Mouse (Mus musculus) stomach, postnatal 0 days (tissue): ENCODE results near the gene Usp3. TPM values are rescaled to one million over a fixed set of nuclear protein-coding genes. Genes with fewer than 3 reads are reported as not detected.
A peak's percentile ranks its signal among the peaks of the same experiment; 100 is the strongest.

Source experiments
- ATAC-seq: fragments of 200-750 bp; cut with Nextera tagmentation; 2 replicates; pipeline ENCODE4 v1.8.0; 2017; ENCODE audit not compliant: low FRiP score, low TSS enrichment
- DNase-seq: peaks from one replicate; pipeline ENCODE4 v3.0.0-alpha.2; 2016; ENCODE audit warnings: low spot score
- H3K27ac ChIP-seq: fragments of 300-500 bp; sonication (generic); replicated peaks from 2 replicates; pipeline ENCODE4 v1.5.1; 2014; ENCODE audit warnings: mild to moderate bottlenecking, control low read depth
- H3K27me3 ChIP-seq: fragments of 300-500 bp; sonication (generic); 2 replicates; pipeline ENCODE4 v1.6.1; 2014; ENCODE audit warnings: low read length; ENCODE audit not compliant: control insufficient read depth, insufficient read depth
- H3K36me3 ChIP-seq: fragments of 300-500 bp; sonication (generic); 2 replicates; pipeline ENCODE4 v1.6.1; 2014; ENCODE audit warnings: low read length, mixed read lengths; ENCODE audit not compliant: control insufficient read depth, insufficient read depth
- H3K4me1 ChIP-seq: fragments of 300-500 bp; sonication (generic); replicated peaks from 2 replicates; pipeline ENCODE4 v1.6.1; 2014; ENCODE audit warnings: antibody characterized with exemption; ENCODE audit not compliant: control insufficient read depth, insufficient read depth
- H3K4me2 ChIP-seq: fragments of 300-500 bp; sonication (generic); replicated peaks from 2 replicates; pipeline ENCODE4 v1.6.1; 2014; ENCODE audit warnings: low read depth, mild to moderate bottlenecking, control low read depth, moderate library complexity
- H3K4me3 ChIP-seq: fragments of 300-500 bp; sonication (generic); 2 replicates; pipeline ENCODE4 v1.5.1; 2014; ENCODE audit warnings: low read depth, low read length, control low read depth
- H3K9ac ChIP-seq: fragments of 300-500 bp; sonication (generic); 2 replicates; pipeline ENCODE4 v1.6.1; 2014; ENCODE audit warnings: mild to moderate bottlenecking, low read length, control low read depth, mixed read lengths
- H3K9me3 ChIP-seq: fragments of 300-500 bp; sonication (generic); 2 replicates; pipeline ENCODE4 v1.6.1; 2016; ENCODE audit warnings: low read length; ENCODE audit not compliant: control insufficient read depth
- CTCF ChIP-seq: IDR thresholded peaks from 2 replicates; pipeline ENCODE4 v1.5.1; 2016; ENCODE audit warnings: antibody characterized with exemption, low read depth, mild to moderate bottlenecking, moderate library complexity
- EP300 ChIP-seq: optimal IDR thresholded peaks from 2 replicates; pipeline ENCODE3; 2016; ENCODE audit warnings: antibody characterized with exemption
- WGBS: fragments of 180-500 bp; shearing (Covaris S2); extraction: QIAGEN DNeasy Blood & Tissue Kit; methylation state at CpG from one replicate; pipeline ENCODE4 v1.1.7; 2014; 5-methylcytosine and 5-hydroxymethylcytosine counted together
- polyA plus RNA-seq: library from polyadenylated mRNA; unstranded; fragments of >200 nt; fragmentation: Nextera tagmentation; extraction: Ambion mirVana; gene quantifications from 2 replicates; pipeline ENCODE4 v1.2.1, GENCODE M21; 2015

Usp3 gene
- polyA plus RNA-seq, 1 experiment from 2014 or later = 49.2 TPM

- Histone ChIP-seq H3K4me2 (no peak overlapping the region), H3K36me3 (peaks cover 19% of the 10 kb centered on the region), H3K4me1 (no peaks in the 10 kb centered on the region), H3K27ac (no peak overlapping the region), H3K27me3 (no peaks in the 10 kb centered on the region), H3K9ac (no peak overlapping the region), H3K9me3 (no peaks in the 10 kb centered on the region), H3K4me3 (no peak overlapping the region)
- TF ChIP-seq CTCF (peak; percentile 40), EP300 (no peak)
- no peak for ATAC-seq
- peak; percentile 34 for DNase-seq
- 70% methylated on average over 4 of the region's 4 CpGs for WGBS
These were observed 89.0 kb downstream of the Usp3 start for GRCm38 (mm10) chr9:66503879-66504411.

GRCm38 (mm10) chr9:66501248-66501647 is 91.7 kb downstream of the Usp3 start:
- no peaks in the 10 kb centered on the region for H3K9me3 ChIP-seq
- ATAC-seq (no peak), DNase-seq (no peak)
- H3K4me3 ChIP-seq = no peak overlapping the region
- no peaks in the 10 kb centered on the region for H3K27me3 ChIP-seq
- H3K4me2 ChIP-seq = no peak overlapping the region
- H3K36me3 ChIP-seq = peaks cover 21% of the 10 kb centered on the region
- H3K27ac ChIP-seq = no peak overlapping the region
- no peaks in the 10 kb centered on the region for H3K4me1 ChIP-seq
- WGBS = 68% methylated on average over 2 of the region's 2 CpGs
- TF ChIP-seq EP300 = no peak
- no peak for TF ChIP-seq CTCF
- H3K9ac ChIP-seq = no peak overlapping the region

- Histone ChIP-seq H3K27me3 (no peaks in the 10 kb centered on the region), H3K4me2 (no peak overlapping the region), H3K36me3 (peaks cover 27% of the 10 kb centered on the region), H3K4me1 (no peaks in the 10 kb centered on the region), H3K9ac (no peak overlapping the region), H3K27ac (no peak overlapping the region), H3K4me3 (no peak overlapping the region), H3K9me3 (no peaks in the 10 kb centered on the region)
- ATAC-seq (no peak), DNase-seq (no peak)
- TF ChIP-seq EP300 = no peak
These were observed 99.0 kb downstream of the Usp3 start for GRCm38 (mm10) chr9:66493992-66494391.

- Histone ChIP-seq H3K4me1 (no peaks in the 10 kb centered on the region), H3K9ac (no peak overlapping the region), H3K4me3 (no peak overlapping the region), H3K36me3 (peaks cover 28% of the 10 kb centered on the region), H3K4me2 (no peak overlapping the region), H3K27me3 (no peaks in the 10 kb centered on the region), H3K27ac (no peak overlapping the region), H3K9me3 (no peaks in the 10 kb centered on the region)
- DNase-seq (no peak), ATAC-seq (no peak)
- TF ChIP-seq CTCF (no peak), EP300 (no peak)
- WGBS = 70% methylated on average over 1 of the region's 1 CpGs
These were observed 100.6 kb downstream of the Usp3 start for GRCm38 (mm10) chr9:66492361-66492760.

- H3K36me3 ChIP-seq = peaks cover 20% of the 10 kb centered on the region
These were observed 104.2 kb downstream of the Usp3 start for GRCm38 (mm10) chr9:66488786-66489185.

GRCm38 (mm10) chr9:66483429-66483828 is 109.5 kb downstream of the Usp3 start:
- no peaks in the 10 kb centered on the region for H3K4me1 ChIP-seq
- H3K9me3 ChIP-seq = no peaks in the 10 kb centered on the region
- H3K4me2 ChIP-seq = no peak overlapping the region
- H3K27ac ChIP-seq = no peak overlapping the region
- no peak for DNase-seq
- WGBS = 82% methylated on average over 3 of the region's 3 CpGs
- H3K27me3 ChIP-seq = no peaks in the 10 kb centered on the region
- peaks cover 15% of the 10 kb centered on the region for H3K36me3 ChIP-seq
- TF ChIP-seq EP300 (no peak), CTCF (no peak)
- no peak overlapping the region for H3K9ac ChIP-seq
- H3K4me3 ChIP-seq = no peak overlapping the region
- no peak for ATAC-seq

More at GRCm38 (mm10) chr9:66488786-66489185, 104.2 kb downstream of the Usp3 start:
- Histone ChIP-seq H3K4me1 (no peaks in the 10 kb centered on the region), H3K9me3 (no peaks in the 10 kb centered on the region), H3K27me3 (no peaks in the 10 kb centered on the region), H3K4me3 (no peak overlapping the region), H3K27ac (no peak overlapping the region), H3K4me2 (no peak overlapping the region), H3K9ac (no peak overlapping the region)
- no peak for TF ChIP-seq EP300
- TF ChIP-seq CTCF = no peak
- DNase-seq (no peak), ATAC-seq (no peak)
